Comparison of ENCODE assay signal across 10 mouse cellular contexts in the genomic region with DNA sequence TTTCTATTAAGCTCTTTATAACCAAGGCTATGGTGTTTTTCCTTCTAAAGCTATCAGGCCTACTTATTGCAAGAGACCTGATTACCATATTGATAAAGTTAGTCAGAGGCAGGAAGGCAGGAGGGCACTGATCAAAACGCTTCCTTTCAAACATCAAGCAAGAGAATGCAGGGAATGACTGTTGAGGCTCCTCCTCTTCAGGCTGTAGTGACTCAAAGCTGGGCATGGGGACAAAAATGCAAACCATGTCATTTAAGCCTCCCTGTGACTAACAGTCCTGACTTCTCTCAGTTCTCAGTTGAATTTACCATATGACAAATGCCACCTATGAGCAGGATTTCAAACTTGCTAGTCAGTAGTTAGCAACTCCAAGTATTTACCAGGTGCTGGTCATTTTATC. TPM values are rescaled to one million over a fixed set of nuclear protein-coding genes. Genes with fewer than 3 reads are reported as not detected.
DNase-seq lines count a peak whose midpoint lies in the region; ATAC-seq lines count a peak whose summit lies in the region.
"Had no signal": no experiment of that assay in that cellular context is flagged by ENCODE, and none has a peak within 500 bp of the region (broad histone marks: within the 10 kb centered on the region; RNA-seq: fewer than 3 reads in every experiment).

No protein-coding gene starts in this region.

- H3K9ac ChIP-seq in embryonic facial prominence, embryonic 14.5 days (ENCODE audit: low read depth, low read length): no peak overlapping the region
- H3K9ac ChIP-seq: embryonic facial prominence, embryonic 12.5 days had no signal

- WGBS in embryonic facial prominence, embryonic 14.5 days: 11% methylated on average over 1 of the region's 1 CpGs
- 25% methylated on average over 1 of the region's 1 CpGs for WGBS in embryonic facial prominence, embryonic 10.5 days

- H3K9me3 ChIP-seq in embryonic facial prominence, embryonic 14.5 days (ENCODE audit: control insufficient read depth, low read length): no peaks in the 10 kb centered on the region
- H3K9me3 ChIP-seq in embryonic facial prominence, embryonic 10.5 days: no peaks in the 10 kb centered on the region
- H3K9me3 ChIP-seq: embryonic facial prominence, embryonic 12.5 days had no signal

- no peak overlapping the region for H3K4me2 ChIP-seq in embryonic facial prominence, embryonic 14.5 days (ENCODE audit: low read depth, low read length)
- H3K4me2 ChIP-seq: embryonic facial prominence, embryonic 12.5 days had no signal

- no peak for ATAC-seq in embryonic facial prominence, embryonic 14.5 days (ENCODE audit: low read depth)
- ATAC-seq: activated CD4-positive, CD25-positive, alpha-beta regulatory T cell, adult 4 months had no signal

- no peak overlapping the region for H3K4me3 ChIP-seq in embryonic facial prominence, embryonic 14.5 days (ENCODE audit: low read depth, low read length)
- no peak overlapping the region for H3K4me3 ChIP-seq in embryonic facial prominence, embryonic 10.5 days
- H3K4me3 ChIP-seq: embryonic facial prominence, embryonic 12.5 days had no signal

- intact Hi-C loops in left cerebral cortex, postnatal 4 days (cut with DNase I): no loop called here
- intact Hi-C loops in gastrocnemius, postnatal 14 days (cut with DNase I; ENCODE audit: low total_unique reads): no loop called here

- peak; percentile 33 for DNase-seq in embryonic facial prominence, embryonic 14.5 days (ENCODE audit: low spot score)
- DNase-seq in embryonic facial prominence, embryonic 10.5 days (ENCODE audit: low spot score): no peak
- peak; percentile 48 to 56 for DNase-seq in left cerebral cortex, adult 18-20 months (ENCODE audit: low spot score in 2 of 2)
- no peak for DNase-seq in left cerebral cortex, postnatal 4 days
- peak; percentile 42 for DNase-seq in gastrocnemius, postnatal 14 days
- DNase-seq in lung, postnatal 14 days: peak; percentile 53
- DNase-seq in spleen, postnatal 4 days (ENCODE audit: low spot score in 2 of 2): no peak
- no peak for DNase-seq in cerebellum, postnatal 10 days

- no peaks in the 10 kb centered on the region for H3K27me3 ChIP-seq in embryonic facial prominence, embryonic 14.5 days (replicated peaks; ENCODE audit: control insufficient read depth, insufficient read depth, low read length)
- H3K27me3 ChIP-seq in embryonic facial prominence, embryonic 10.5 days (replicated peaks; ENCODE audit: low read depth, poor library complexity, severe bottlenecking): 0 out of 2 replicates have a peak, but pooled peaks cover 5% of the 10 kb centered on the region
- H3K27me3 ChIP-seq: embryonic facial prominence, embryonic 12.5 days had no signal

- H3K27ac ChIP-seq in embryonic facial prominence, embryonic 14.5 days (replicated peaks; ENCODE audit: low read depth, low read length): no peak overlapping the region
- no peak overlapping the region for H3K27ac ChIP-seq in embryonic facial prominence, embryonic 10.5 days (replicated peaks)
- H3K27ac ChIP-seq: embryonic facial prominence, embryonic 12.5 days had no signal

- H3K4me1 ChIP-seq in embryonic facial prominence, embryonic 14.5 days (ENCODE audit: control insufficient read depth, insufficient read depth, low read length): no peaks in the 10 kb centered on the region
- no peaks in the 10 kb centered on the region for H3K4me1 ChIP-seq in embryonic facial prominence, embryonic 10.5 days
- H3K4me1 ChIP-seq: embryonic facial prominence, embryonic 12.5 days had no signal

- no peaks in the 10 kb centered on the region for H3K36me3 ChIP-seq in embryonic facial prominence, embryonic 14.5 days (ENCODE audit: control insufficient read depth, insufficient read depth, low read length)
- no peaks in the 10 kb centered on the region for H3K36me3 ChIP-seq in embryonic facial prominence, embryonic 10.5 days (replicated peaks)
- H3K36me3 ChIP-seq: embryonic facial prominence, embryonic 12.5 days had no signal

RNA-seq across cellular contexts. Expression of gene Otud1, which starts 10.6 kb away (rescaled TPM):
- polyA plus RNA-seq in embryonic facial prominence, embryonic 14.5 days (2014; fragmentation: Nextera tagmentation; extraction: Ambion mirVana): 2.5 and 2.9 TPM in 2 replicates
- 0.26 and 0.61 TPM in 2 replicates for polyA plus RNA-seq in embryonic facial prominence, embryonic 10.5 days (2016; fragmentation: Nextera tagmentation; extraction: Ambion mirVana)
- total RNA-seq in left cerebral cortex, adult 18-20 months (2021): 10 to 100 TPM; 29.9 to 36.4 TPM
- total RNA-seq in left cerebral cortex, postnatal 4 days (2021): 10 to 100 TPM; 11.3 to 11.6 TPM
- 10 to 100 TPM in 1 of 2 experiments, 1 to 10 TPM in 1; 9.8 to 17.0 TPM for total RNA-seq in gastrocnemius, postnatal 14 days (2021)

Comparison
In these comparisons a context has a peak if more than half of its experiments do, and no peak if none do; other contexts are left out.
1. DNase-seq: peak in embryonic facial prominence, embryonic 14.5 days (single experiment), left cerebral cortex, adult 18-20 months (2 of 2), gastrocnemius, postnatal 14 days (single experiment) and lung, postnatal 14 days (single experiment); none in embryonic facial prominence, embryonic 10.5 days (single experiment), left cerebral cortex, postnatal 4 days (single experiment), spleen, postnatal 4 days (0 of 2) and cerebellum, postnatal 10 days (0 of 2).